Mouse (Mus musculus) kidney, adult 2 months (tissue): ENCODE measurements around the gene Sox5. TPM values are rescaled to one million over a fixed set of nuclear protein-coding genes. Genes with fewer than 3 reads are reported as not detected.

Experiments used
- DNase-seq: peaks from one replicate; pipeline ENCODE4 v3.0.0; 2021
- H3K27ac ChIP-seq: fragments of 200-500 bp; 2 replicates; pipeline ENCODE4 v1.5.1; 2012; ENCODE audit warnings: low read depth, low read length, control low read depth, inconsistent platforms; ENCODE audit not compliant: insufficient read depth
- H3K27me3 ChIP-seq: fragments of 200-500 bp; replicated peaks from 2 replicates; pipeline ENCODE4 v1.6.1; 2012; ENCODE audit warnings: mild to moderate bottlenecking, moderate library complexity, low read length, inconsistent platforms; ENCODE audit not compliant: control insufficient read depth, insufficient read depth
- H3K36me3 ChIP-seq: fragments of 200-500 bp; 2 replicates; pipeline ENCODE4 v1.6.1; 2012; ENCODE audit warnings: mild to moderate bottlenecking, moderate library complexity, low read length, inconsistent platforms; ENCODE audit not compliant: control insufficient read depth, insufficient read depth
- H3K4me1 ChIP-seq: fragments of 200-500 bp; 2 replicates; pipeline ENCODE4 v1.6.1; 2011; ENCODE audit warnings: low read length; ENCODE audit not compliant: control insufficient read depth, insufficient read depth
- H3K4me3 ChIP-seq: fragments of 200-500 bp; 2 replicates; pipeline ENCODE4 v1.5.1; 2011; ENCODE audit warnings: mild to moderate bottlenecking, low read depth, low read length, control low read depth; ENCODE audit not compliant: insufficient read depth
- CTCF ChIP-seq: fragments of 200-500 bp; conservative IDR thresholded peaks from 2 replicates; pipeline ENCODE4 v1.5.1; 2011; ENCODE audit warnings: low read depth, mild to moderate bottlenecking, control low read depth, low read length, moderate library complexity, mixed read lengths; ENCODE audit not compliant: insufficient read depth, insufficient read length
- POLR2A ChIP-seq: fragments of 200-500 bp; IDR thresholded peaks from one replicate; pipeline ENCODE4 v1.6.1; 2011; ENCODE audit warnings: low read depth, low read length, control low read depth
- WGBS: fragments of 180-500 bp; shearing (Covaris S2); methylation state at CpG from one replicate; pipeline ENCODE4 v1.1.7; 2018; 5-methylcytosine and 5-hydroxymethylcytosine counted together
- polyA plus RNA-seq: library from polyadenylated mRNA; depleted of rRNA; stranded (reverse); fragments of >200 nt; gene quantifications from 2 replicates; pipeline ENCODE4 v1.2.3, GENCODE M21; 2012

Sox5 gene
- polyA plus RNA-seq, 1 experiment, result 2.9 TPM

DNA sequence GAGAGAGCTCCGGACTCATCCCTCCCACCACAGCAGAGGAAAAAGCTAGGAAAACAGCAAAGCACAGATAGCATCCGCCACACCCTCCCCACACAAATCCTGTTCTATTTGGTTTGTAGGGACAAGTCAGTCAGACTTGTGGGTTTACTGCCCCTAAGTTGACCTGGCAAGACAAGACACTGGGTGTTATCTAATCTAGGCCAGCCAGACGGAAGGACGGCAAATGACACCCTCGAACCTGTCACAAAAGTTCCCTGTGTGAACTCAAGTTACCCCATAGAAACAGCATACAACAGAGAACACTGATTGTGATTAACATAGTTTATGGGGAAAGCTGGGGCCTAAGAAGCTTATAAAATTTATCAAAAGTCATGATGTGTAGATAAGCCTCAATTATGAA is 76.8 kb downstream of the Sox5 start:
- no peak for DNase-seq
- no peaks in the 10 kb centered on the region for H3K36me3 ChIP-seq
- no peak overlapping the region for H3K27ac ChIP-seq
- no peaks in the 10 kb centered on the region; the same call in 1 of the 2 replicates for H3K4me1 ChIP-seq
- TF ChIP-seq CTCF, result no peak
- TF ChIP-seq POLR2A, result no peak
- 85% methylated on average over 5 of the region's 5 CpGs for WGBS
- no peak overlapping the region for H3K4me3 ChIP-seq
- no peaks in the 10 kb centered on the region for H3K27me3 ChIP-seq

DNA sequence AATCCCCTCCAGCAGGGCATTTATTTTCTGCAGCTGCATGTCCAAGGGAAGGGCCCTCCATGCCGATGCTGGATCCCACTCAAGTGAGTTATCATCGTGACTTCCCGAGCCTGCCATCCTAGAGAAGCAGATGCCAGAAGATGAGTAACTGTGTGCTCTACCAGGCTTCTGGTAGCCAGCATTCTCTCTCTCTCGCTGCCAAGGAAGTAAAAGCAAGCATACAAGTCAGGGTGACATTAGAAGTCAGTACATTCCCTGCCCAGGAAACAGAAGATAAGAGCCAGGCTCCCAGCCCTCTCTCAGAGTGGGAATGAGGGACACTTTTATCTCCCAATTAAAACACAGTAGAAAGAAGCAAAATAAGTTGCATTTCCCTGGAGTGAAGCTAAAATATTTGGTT is 86.1 kb downstream of the Sox5 start:
- WGBS, result 66% methylated on average over 4 of the region's 4 CpGs
- no peak for DNase-seq
- no peaks in the 10 kb centered on the region for H3K27me3 ChIP-seq

DNA sequence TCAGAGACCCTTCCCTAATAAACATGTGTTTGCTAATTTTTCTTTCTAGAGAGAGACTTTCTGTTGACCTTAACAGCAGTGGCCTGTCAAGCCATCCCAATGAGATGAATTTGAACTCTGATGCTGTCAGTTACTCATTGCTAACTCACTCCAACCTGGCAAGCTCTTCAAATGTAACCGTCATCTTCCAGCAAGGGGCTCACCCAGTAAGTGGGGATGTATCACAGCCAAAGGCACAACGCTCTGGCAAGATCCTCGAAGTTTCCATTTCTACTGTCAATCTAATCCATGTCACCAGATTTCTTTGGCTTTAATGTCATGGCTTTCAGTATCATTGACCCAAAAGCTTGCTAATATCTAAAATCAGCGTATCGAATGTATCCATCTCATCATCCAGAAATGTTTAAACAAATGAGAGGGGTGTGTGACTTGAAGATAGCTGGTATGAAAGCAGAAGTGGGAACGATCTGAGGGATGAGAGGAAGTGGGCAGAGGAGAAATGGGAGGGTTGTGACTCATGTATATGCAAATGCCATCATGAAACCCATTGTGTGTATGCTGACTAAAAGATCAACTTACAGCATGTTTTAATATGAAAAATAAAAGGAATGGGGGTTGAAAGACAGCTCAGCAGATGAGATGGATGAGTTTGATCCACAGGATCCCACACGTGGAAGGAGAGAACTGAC is 88.4 kb downstream of the Sox5 start:
- Histone ChIP-seq H3K27ac (no peak overlapping the region), H3K27me3 (no peaks in the 10 kb centered on the region), H3K4me1 (0 out of 2 replicates have a peak, but pooled peaks cover 3% of the 10 kb centered on the region), H3K4me3 (no peak overlapping the region), H3K36me3 (no peaks in the 10 kb centered on the region)
- 84% methylated on average over 7 of the region's 7 CpGs for WGBS
- TF ChIP-seq CTCF, result no peak
- no peak for DNase-seq

More for the DNA sequence above, 86.1 kb downstream of the Sox5 start:
- Histone ChIP-seq H3K4me3 (no peak overlapping the region), H3K36me3 (no peaks in the 10 kb centered on the region), H3K4me1 (0 out of 2 replicates have a peak, but pooled peaks cover 3% of the 10 kb centered on the region), H3K27ac (no peak overlapping the region)
- no peak for TF ChIP-seq CTCF
- no peak for TF ChIP-seq POLR2A

DNA sequence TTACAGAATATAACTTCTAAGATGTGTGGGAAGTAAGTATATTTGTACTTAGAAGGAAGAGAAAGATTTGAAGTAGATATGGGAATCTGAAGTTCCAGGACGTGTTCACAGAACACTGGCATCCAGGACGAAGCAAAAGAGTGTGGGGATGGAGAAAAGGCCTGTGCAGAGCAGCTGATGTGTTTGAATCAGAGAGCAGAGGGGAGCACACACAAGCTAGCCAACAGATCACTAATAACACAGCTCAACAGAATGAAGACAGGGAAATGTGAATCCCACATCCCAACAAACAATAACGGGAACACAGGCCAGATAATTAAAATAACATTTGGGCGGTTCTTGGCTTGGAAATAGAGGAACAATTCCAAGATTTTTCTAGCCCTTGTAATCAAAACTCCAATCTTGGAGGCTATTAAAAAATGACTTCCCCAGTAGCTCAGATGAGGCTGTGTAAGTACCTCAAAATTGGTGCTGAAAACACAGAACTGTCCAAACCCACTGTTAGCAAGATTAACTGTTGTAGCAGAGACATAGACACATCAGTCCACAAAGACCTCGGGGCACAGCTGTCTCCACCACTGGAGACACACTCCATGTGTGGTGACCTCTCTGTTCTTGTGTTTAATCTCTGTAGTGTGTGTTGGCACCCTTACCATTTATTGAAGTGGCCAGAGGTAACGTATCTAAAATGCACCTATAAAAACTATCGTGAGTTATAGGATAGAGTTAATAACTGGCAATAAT is 90.3 kb downstream of the Sox5 start:
- DNase-seq, result peak; percentile 26
- no peak overlapping the region for H3K27ac ChIP-seq
- WGBS, result 65% methylated on average over 7 of the region's 7 CpGs

DNA sequence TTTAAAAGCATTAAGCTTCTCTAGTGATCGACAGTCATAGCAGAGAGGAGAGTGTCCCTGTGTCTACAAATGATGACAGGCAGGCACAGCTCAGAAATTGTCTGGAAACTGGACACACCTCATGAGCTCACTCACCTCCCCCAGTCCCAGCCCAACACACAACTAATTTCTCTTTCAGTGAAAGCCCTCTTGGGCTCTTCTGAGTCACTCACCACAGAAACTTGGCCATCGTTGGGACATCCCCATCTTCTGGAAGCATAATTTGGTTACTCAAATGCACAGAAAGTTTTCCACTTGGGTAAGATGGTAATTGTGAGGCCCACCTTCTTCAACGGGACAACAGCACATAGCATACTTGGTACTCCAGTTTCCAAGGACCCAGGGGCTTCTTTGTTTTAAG is 92.7 kb downstream of the Sox5 start:
- Histone ChIP-seq H3K4me3 (no peak overlapping the region), H3K27me3 (no peaks in the 10 kb centered on the region), H3K27ac (no peak overlapping the region), H3K4me1 (no peaks in the 10 kb centered on the region), H3K36me3 (no peaks in the 10 kb centered on the region)
- DNase-seq, result no peak
- 88% methylated on average over 3 of the region's 3 CpGs for WGBS
- TF ChIP-seq CTCF (no peak), POLR2A (no peak)

More for the DNA sequence above, 90.3 kb downstream of the Sox5 start:
- no peaks in the 10 kb centered on the region for H3K27me3 ChIP-seq
- H3K36me3 ChIP-seq, result no peaks in the 10 kb centered on the region
- TF ChIP-seq POLR2A (no peak), CTCF (no peak)
- H3K4me3 ChIP-seq, result no peak overlapping the region
- no peaks in the 10 kb centered on the region for H3K4me1 ChIP-seq

DNA sequence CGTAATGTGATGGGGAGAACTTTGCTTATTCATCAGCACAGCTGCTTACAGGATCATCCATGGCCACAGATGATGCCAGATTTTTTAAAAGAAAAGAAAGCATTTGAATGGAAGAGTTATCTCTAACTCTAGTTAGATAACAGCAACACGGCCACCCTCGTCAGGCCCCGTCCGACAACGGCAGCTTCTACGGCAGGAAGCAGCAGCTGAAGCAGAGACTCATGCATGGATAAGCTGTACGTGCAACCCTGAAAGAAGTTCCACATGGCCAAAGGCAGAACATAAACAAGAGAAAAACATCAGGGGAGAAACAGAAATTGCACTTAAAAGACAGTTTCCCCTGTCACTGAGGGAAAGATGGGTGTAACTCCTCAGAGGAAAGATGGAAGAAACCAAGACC is 94.1 kb downstream of the Sox5 start:
- no peaks in the 10 kb centered on the region; the same call in 1 of the 2 replicates for H3K27me3 ChIP-seq
- 45% methylated on average over 8 of the region's 8 CpGs for WGBS
- no peaks in the 10 kb centered on the region for H3K36me3 ChIP-seq
- no peaks in the 10 kb centered on the region for H3K4me1 ChIP-seq
- no peak overlapping the region for H3K27ac ChIP-seq
- TF ChIP-seq POLR2A (no peak), CTCF (no peak)
- H3K4me3 ChIP-seq, result no peak overlapping the region
- no peak for DNase-seq

DNA sequence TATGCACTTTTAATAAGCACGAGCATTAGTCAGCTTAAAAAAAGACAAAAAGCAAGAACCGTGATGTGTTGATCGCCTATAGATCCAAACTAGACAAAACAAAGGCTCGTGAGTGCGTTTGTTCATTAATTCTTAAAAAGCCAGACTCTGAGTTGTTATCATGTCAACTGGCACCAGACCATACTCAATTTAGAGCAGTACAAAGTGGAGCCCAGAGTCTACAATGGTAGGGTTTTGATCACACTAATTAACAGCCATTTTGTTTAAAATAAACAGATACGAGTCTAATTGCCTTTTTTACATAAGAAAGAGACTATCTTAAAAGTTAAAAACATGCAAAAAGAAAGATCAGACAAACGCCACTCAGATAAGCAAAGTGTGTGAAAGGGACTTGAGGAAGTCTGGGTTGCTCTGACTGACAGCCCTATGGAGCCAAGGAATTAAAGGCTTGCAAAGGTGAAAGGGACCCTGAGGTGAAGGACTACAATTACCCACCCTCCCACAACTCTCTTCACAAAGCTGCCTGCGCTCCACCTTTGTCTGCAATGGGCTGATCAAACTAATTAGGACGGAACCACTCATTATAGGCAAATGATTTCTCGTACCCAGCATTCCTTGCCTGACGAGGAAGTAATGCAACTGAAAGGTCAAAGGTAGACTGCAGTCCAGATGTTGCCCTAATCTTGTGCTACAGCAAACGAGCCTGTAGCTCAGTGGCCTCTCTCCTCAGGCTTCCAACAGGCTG is 100.6 kb downstream of the Sox5 start:
- no peaks in the 10 kb centered on the region; the same call in 1 of the 2 replicates for H3K27me3 ChIP-seq
- no peaks in the 10 kb centered on the region for H3K36me3 ChIP-seq
- H3K27ac ChIP-seq, result no peak overlapping the region
- H3K4me1 ChIP-seq, result no peaks in the 10 kb centered on the region
- DNase-seq, result no peak
- TF ChIP-seq POLR2A (no peak), CTCF (no peak)
- 81% methylated on average over 12 of the region's 12 CpGs for WGBS
- H3K4me3 ChIP-seq, result no peak overlapping the region
